Mouse (Mus musculus) effector memory CD4-positive, alpha-beta T cell, adult 5 months (primary cell): ENCODE data around the gene Kbtbd13. TPM values are rescaled to one million over a fixed set of nuclear protein-coding genes. Genes with fewer than 3 reads are reported as not detected.

ENCODE experiments used
- polyA plus RNA-seq: library from polyadenylated mRNA; unstranded; fragments of 100-300 nt; shearing (Covaris generic); gene quantifications from one replicate; pipeline ENCODE4 v1.2.1, GENCODE M21; 2017

Gene Kbtbd13
- polyA plus RNA-seq = not detected

DNA sequence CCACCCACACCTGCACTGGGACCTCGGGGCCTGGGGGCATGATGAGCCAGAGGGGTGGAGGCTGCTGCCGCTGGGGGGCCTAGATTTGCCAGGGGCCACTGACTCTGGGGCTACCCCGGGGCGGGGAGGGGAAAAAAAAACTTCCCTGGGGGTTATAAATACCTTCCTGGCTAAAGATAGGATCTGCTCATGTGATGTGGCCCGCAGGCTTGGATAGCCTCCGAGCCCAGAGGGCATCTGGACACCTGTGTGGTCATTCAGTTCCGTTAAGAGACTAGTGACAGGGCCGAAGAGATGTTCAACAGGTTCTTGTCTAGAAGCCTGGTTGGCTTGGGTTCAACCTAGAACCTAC, at the start of gene Kbtbd13:
TSS of gene Kbtbd13 (minus strand) at position 40 of the 352 bp plus-strand sequence.

DNA sequence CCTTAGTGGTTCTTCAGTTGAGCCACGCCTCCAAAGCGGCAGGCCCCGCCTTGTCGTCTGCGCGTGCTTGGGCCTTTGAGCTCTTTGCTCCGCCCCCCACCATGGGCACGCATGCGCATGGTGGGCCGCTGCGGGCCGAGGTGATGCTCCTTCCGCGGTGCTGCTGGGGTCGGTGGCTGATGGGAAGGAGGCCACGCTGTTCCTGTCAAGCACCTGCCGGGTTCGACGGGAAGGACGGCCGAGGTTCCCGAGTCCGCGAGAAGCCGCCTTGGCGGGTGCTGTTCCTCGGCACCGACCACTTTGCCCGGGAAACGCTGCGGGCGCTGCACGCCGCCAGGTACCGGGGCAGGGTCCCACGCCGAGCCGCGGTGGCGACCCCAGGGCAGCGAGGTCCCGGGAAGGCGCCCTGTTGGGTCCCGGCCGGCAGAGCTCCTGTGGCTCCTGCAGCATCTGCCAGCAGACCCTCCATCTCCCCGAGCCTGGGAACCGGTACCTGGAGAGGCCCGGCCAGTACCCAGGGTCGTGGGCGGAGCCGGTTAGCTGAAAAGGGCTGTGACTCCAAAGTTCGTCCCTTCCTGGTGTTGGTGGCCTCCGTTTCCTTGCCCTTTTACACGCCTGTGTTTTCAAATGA, 44.3 kb upstream of the Kbtbd13 start, which contains the start of gene Mtfmt:
TSS of gene Mtfmt (plus strand) at position 112 of the 631 bp plus-strand sequence.

DNA sequence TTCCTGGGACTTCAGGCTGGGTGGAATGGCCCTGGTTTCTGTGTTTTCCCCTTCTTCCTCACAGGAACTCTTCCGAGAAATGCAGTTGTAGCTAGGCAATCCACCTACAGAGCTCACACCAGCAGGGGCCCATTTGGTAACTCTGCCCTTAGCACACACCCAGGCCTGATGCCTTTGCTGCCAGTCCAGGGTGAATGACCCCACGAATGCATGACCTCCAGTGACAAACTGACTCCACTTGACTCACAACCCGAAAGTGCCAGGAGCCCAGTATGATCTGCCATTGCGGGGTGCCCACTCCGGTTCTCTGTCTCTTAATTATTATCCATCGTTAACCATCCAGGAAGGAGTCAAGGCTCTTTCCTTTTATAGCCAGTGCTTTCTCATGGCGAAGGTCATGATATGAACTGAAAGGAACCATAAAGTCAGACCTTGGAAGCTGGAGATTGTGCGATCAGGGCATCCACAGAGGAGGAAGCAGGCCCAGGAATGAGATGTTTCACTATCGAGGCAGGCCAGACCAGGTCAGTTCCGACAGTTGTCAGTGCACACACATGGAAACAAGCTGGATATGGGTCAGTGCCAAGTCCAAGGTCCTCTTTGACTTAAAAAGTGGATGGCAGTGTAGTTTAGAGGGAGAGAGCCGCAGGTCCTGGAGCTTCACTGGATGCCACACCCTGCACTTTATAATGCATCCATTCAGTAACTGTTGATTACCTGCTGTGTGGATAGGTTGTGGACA, 31.5 kb upstream of the Kbtbd13 start, which contains the start of gene Slc51b:
TSS of gene Slc51b (minus strand) at position 196 of the 742 bp plus-strand sequence.

DNA sequence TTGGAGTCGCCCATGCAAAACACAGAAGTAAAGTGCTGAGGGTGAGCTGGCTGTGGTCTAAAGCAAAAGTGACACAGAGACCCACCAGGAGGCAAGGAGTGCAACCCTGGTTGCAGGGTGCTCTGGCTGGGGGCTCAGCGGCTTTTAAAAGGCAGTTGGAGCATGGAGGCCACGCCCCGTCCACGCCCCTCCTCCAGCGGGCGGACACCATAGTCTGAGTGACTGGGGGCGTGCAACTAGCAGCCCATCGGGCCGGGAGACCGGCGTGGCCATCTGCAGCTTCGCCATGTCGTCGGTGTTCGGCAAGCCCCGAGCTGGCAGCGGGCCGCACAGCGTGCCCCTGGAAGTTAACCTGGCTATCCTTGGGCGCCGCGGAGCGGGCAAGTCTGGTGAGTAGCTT, 6.8 kb upstream of the Kbtbd13 start, which contains the start of gene Rasl12:
TSS of gene Rasl12 (plus strand) at position 228 of the 400 bp plus-strand sequence.

DNA sequence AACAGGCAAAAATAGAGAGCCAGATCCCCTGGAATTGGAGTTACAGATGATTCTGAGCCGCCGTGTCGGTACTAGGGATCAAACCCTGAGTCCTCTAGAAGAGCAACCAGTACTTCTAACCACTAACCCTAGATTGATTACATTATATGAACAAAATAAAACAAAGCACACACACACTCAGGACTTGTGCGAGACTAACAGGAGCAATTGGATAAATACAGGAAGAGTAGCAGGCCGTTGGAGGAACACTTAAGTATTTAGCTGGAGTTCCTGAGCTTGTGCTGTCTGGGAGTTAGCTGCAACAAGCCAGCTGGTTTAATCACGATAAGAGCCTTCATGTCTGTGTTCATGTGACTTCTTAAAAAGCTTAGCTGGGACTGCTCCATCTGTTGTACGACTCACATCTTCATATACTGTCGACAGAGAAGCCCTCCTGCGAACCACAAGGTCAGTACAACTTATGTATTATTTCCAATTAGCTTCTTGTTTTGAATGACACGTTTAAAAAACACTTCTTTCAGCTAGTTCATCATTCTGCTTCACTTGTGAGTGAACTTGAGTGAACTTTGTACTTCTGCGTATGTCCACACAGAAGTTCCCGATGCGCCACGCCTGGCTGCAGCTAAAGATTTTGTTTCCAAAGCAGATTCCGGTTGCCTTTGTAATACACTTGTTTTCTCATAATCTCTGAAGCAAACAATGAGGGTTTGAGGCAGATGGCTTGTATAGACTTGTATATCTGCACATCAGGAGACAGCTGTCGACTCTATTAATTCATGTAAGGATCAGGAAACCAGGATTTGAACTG, 30.6 kb downstream of the Kbtbd13 start, which contains the start of gene Ubap1l:
TSS of gene Ubap1l (plus strand) at position 401 of the 808 bp plus-strand sequence.

DNA sequence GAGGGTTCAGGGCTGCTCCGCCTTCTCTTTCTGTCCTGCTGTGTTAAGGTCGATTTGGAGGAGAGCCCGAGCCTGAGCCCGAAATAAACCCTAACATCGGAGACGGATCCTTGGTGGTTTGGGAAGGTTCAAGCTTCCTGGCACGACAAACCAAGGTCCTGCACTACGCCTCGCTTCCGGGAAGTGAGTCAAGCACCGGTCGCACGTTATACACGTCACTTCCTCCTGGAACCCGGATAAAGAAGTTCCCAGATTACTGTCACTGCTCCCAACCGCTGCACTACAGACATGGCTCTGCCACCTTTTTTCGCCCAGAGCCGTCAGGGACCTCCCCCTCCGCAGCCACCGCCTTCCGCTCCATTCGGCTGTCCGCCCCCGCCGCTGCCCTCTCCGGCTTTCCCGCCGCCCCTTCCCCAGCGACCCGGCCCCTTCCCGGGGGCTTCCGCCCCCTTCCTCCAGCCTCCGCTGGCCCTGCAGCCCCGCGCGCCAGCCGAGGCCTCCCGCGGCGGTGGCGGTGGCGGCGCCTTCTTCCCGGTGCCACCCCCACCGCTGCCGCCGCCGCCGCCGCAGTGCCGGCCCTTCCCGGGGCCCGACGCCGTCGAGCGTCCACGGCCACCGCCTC, 45.5 kb downstream of the Kbtbd13 start, which contains the start of gene Pdcd7:
TSS of gene Pdcd7 (plus strand) at position 251 of the 622 bp plus-strand sequence.

Other genes starting within 250 kb of the Kbtbd13 start
- 10.1 TPM for gene Parp16, start 196.3 kb downstream of the Kbtbd13 start, polyA plus RNA-seq
- not detected for gene Cilp, start 126.5 kb downstream of the Kbtbd13 start, polyA plus RNA-seq
- 27.9 TPM for gene Clpx, start 97.4 kb downstream of the Kbtbd13 start, polyA plus RNA-seq
- 23.4 TPM for gene Pdcd7, start 45.5 kb downstream of the Kbtbd13 start, polyA plus RNA-seq
- gene Ubap1l, start 30.6 kb downstream of the Kbtbd13 start, polyA plus RNA-seq = not detected
- gene Rasl12, start 6.9 kb upstream of the Kbtbd13 start, polyA plus RNA-seq = not detected
- not detected for gene Slc51b, start 31.3 kb upstream of the Kbtbd13 start, polyA plus RNA-seq
- gene Mtfmt, start 44.1 kb upstream of the Kbtbd13 start, polyA plus RNA-seq = 25.9 TPM
- 79.2 TPM for gene Spg21, start 69.3 kb upstream of the Kbtbd13 start, polyA plus RNA-seq
- not detected for gene Ankdd1a, start 128.5 kb upstream of the Kbtbd13 start, polyA plus RNA-seq
- gene Plekho2, start 188.4 kb upstream of the Kbtbd13 start, polyA plus RNA-seq = 44.6 TPM
- 0.11 TPM for gene Pif1, start 195.5 kb upstream of the Kbtbd13 start, polyA plus RNA-seq
- 1.3 TPM for gene Rbpms2, start 238.0 kb upstream of the Kbtbd13 start, polyA plus RNA-seq